Mouse (Mus musculus): Measurements from ENCODE around the gene Lzts2.

The Lzts2 gene

DNA sequence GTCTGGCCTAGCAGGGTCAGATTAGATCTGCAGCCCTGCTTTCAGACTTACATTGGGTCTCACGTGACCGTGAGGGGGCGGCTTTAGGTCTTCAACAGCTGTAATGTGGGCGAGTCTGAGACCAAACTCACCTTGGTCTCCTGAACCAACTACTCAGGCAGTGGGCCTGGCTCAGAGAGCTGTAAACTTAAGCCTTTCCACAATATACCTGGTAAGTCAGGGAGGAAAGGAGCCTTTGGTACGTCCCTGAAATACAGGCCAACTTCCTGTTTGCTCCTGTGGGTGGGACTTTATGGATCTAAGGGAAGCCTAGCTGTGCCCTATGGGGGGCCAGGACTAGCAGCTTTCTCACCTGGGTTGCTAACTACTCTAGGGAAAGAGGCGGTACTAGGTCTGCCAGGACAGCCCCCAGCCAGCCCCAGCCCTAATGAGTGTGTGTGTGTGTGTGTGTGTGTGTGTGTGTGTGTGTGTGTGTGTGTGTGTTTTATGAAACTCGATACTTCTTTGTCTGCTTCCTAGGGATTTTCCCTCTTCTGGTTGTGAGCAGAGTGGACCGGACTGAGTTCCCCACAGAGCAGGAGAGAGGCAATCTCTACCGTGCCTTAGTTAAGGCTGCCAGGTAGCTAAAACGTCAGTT lies at the start of gene Lzts2:
Gene Lzts2, plus strand, starts transcription at position 80 of the 637 bp plus-strand sequence.
- no peak for DNase-seq (ENCODE audit: low spot score)

DNA sequence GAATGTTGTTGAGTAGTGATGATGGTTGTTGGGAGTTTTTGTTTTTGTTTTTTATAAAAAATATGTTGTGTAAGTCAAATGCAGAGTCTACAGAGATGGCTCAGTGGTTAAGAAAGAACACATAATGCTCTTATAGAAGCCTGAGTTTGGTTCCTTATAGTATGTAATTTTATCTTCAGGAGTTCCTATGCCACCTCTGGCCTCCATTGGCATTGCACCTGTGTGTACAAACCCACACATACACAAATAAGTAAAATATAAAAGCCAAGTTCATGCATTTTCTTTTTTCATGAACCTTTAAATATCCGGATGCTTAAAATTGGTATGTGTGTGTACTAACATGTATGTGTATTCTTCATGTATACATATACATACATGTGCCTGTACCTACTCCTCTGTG lies 48.2 kb upstream of the Lzts2 start:
- DNase-seq (ENCODE audit: low spot score), result no peak

GRCm38 (mm10) chr19:44968329-44968728 lies 45.9 kb upstream of the Lzts2 start:
- DNase-seq (ENCODE audit: low spot score), result no peak

- no peak for DNase-seq (ENCODE audit: low spot score)
Observed at GRCm38 (mm10) chr19:44976636-44977035, 37.6 kb upstream of the Lzts2 start.

DNA sequence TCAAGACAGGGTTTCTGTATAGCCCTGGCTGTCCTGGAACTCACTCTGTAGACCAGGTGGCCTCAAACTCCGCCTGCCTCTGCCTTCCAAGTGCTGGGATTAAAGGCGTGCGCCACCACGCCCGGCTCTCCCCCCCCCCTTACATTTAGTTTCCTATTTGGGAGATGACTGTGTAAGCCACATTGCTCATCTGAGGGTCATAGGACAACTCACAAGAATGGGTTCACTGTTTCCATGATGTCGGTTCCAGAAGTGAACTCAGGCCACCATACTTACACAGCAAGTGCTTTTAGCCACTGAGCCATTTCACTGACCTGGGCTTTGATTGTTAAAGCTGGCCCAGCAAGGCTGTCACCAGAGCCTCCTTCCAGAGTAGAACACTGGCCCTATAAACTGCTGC lies 37.1 kb upstream of the Lzts2 start:
- DNase-seq (ENCODE audit: low spot score), result no peak

DNA sequence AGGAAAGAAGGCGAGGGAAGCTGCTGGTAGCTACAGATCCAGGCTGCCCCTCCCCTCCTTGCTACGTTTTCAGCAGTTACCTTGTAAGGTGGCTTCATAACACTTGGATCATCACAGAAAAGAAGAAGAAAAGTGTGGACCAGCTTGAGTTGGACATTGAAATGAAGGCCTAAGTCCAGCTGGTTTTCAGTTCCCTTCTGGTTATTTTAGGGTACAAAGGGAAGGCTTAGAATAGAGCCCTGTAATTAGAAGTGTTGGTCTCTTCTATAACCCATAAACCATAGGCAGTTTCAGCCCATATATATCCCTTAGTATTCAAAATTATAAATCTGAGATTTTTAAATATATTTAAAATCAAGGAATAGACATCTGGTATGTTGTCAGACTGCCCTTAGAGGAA lies 33.4 kb upstream of the Lzts2 start:
- no peak for DNase-seq (ENCODE audit: low spot score)

DNA sequence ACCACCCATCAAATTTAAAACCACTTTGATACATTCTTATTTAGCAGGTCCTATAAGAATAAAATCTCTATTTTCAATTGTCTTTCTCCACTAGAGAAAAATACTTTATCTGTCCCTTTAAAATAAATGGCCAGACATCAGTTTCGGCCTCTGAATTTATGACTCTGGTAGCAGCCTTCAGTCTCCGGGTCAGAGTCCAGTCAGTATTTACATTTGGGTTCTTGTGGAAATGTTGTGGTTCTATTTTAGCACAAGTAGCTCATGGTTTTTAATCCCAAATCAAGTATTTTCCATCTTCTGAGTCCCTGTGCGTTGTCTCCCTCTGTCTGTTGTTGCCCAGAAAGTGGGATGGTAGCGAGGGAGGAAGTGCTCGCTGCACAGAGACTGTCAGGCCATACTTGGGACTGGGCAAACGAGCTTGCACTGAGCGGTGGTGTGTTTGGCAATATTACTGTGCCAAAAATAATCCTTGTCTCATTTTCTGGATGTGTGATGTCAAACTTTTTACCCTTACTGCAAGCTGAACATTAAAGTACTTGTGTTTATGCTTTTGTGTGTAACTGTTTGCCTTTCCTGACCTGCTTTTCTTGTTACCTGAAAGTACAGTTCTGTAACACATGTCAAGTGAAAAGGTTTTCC lies 31.6 kb upstream of the Lzts2 start:
- DNase-seq (ENCODE audit: low spot score), result no peak

GRCm38 (mm10) chr19:44983366-44983765 lies 30.8 kb upstream of the Lzts2 start:
- no peak for DNase-seq (ENCODE audit: low spot score)

- DNase-seq (ENCODE audit: low spot score), result no peak
Observed at GRCm38 (mm10) chr19:44984420-44984819, 29.8 kb upstream of the Lzts2 start.

DNA sequence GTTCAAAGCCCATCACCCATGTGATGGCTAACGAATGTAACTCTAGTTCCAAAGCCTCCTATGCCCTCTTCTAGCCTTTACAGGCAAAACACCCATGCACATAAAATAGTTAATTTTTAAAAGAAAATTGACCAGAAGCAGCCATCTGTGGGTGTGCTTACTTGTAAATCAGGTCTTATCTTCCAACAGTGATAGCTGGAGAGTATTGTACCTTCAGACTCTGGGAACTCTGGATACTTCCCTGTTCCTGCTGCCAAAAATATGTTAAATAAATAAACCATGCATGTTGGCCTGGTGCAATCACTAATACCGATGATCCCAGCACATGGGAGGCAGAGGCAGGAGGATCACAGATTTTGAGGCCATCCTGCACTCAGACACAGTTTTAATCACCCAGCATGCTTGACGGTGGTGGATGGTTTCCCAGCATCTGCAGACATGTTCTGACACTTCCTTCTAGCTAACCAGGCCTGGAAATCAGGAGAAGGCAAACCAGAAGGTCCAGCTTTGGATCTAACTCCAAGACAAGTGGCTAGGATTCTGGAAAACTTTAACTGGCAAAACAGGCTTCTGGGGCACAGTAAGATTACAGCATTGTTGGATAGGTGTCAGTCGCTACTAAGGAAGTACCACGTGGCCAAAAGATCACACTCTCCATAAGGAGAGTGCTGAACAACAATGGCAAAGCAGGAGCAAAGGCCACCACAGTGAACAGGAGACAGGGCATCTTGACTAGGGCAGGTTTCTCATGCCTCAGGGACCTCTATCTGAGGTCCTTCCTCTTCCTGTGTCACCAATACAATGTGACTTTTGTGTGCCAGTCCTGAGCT lies 28.8 kb upstream of the Lzts2 start:
- no peak for DNase-seq (ENCODE audit: low spot score)

- DNase-seq (ENCODE audit: low spot score), result no peak
Observed at GRCm38 (mm10) chr19:44987004-44987403, 27.2 kb upstream of the Lzts2 start.

DNA sequence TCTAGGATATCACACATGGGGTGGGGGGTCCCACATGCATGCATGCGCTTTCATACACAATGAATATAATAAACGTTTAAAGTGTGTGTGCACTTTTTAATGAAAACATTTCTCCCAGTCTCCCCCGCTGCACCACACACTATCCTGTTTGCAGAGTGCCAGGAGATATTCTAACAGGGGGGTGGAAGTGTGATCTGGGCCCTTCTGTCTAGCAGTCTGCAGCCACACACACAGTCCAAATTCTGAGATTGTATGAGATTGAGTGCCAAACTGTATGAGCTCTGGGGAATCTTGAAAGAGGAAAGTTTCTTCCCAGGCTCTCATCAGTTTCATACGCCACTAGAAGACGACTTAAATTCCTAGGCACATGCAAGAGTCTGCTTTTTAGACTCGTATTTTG lies 26.4 kb upstream of the Lzts2 start:
- no peak for DNase-seq (ENCODE audit: low spot score)

- DNase-seq (ENCODE audit: low spot score), result no peak
Observed at GRCm38 (mm10) chr19:44988321-44988720, 25.9 kb upstream of the Lzts2 start.

DNA sequence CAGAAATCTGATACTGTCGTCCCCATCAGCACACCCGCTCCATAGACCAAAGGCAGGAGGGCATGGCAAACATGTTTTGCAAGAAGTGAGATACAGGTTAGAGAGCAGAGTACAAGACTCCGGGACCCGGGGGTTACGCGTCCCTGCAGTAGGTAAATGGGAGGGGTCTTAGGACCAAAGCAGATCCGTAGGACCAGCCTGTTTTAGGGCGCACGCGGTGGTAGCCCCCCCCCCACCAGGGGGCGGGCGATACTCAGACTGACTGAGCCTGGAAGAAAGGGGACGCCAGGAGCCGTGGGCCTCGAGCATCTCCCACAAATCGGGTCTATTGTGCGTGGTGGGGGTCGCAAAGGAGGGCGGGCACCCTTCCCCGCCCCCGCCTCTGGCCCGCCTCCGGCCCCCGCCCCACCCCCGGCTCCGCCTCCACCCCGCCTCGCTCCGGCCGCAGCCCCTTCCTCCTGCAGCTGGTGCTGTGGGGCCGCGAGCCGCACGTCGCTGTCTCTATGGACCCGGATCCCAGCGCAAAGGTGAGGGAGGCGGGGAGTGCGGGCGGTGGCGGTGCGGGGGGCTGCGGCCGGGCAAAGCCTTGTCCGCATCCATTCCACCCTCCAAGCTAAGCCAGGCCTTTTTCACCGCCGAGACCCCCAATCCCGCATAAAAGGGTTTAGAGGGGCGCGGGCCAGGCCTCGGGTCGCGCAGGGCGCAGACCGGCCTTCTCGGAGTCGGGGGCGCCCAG lies 25.2 kb upstream of the Lzts2 start, which contains the start of gene Sema4g:
Gene Sema4g, plus strand, starts transcription at position 271 of the 736 bp plus-strand sequence.
- DNase-seq (ENCODE audit: low spot score), result no peak

DNA sequence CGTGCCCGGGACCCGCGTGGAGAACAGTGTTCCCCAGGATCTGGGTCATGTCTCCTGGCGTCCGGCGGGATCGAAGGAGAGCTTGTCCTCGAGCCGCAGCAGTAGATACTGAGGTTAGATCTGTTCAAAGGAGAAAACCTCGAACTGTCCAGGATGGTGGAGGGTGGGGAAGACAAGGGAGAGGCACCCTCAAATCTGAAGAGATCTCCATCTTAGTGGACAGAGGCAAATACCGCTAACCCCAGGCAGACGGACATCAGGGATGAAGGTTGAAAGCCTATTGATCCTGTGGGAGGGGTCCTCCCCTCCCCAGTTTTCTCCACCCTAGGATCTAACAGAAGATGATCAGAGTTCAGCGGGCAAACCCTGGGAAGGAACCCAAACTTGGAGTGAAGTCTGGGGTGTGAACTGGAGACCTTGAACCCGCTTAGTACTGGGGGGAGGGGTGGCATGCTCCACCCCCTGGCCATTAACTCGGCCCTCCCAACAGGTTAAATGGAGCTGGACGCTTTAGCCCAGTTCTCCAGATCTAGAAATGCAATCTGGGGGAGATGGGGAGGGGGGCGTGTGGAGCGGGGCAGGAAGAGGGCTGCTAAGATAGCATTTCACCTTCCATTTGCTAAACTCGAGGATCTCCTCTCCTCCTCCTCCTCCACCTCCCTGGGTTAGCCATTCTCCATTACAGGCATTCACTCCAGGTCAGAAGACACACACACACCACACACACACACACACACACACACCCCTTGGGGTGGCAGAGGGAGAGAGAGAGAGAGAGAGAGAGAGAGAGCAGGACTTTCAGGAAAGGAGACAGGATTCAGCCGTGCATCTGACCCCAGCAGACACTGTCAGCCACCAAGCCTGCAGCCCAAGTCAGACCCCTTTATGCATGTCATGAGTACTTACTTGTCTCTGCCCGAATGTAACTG lies 24.4 kb upstream of the Lzts2 start:
- no peak for DNase-seq (ENCODE audit: low spot score)

- DNase-seq (ENCODE audit: low spot score), result no peak
Observed at GRCm38 (mm10) chr19:44991031-44991430, 23.2 kb upstream of the Lzts2 start.

- no peak for DNase-seq (ENCODE audit: low spot score)
Observed at GRCm38 (mm10) chr19:44992246-44992645, 22.0 kb upstream of the Lzts2 start.

DNA sequence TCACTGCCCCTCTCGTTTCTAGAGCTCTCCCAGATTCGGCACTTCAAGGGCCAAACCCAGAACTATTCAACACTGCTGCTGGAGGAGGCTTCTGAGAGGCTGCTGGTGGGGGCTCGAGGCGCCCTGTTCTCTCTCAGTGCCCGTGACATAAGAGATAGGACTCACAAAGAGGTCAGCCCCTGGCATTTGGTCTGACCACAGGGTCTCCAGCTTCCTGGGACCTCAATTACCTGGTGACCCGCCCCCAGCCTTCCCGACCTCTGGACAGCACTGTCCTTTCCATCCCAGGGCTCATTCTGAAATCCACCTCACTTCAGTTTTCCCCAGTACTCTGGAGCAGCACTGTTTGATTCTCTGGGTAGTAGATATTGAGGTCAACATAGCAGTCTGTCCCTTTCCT lies 21.5 kb upstream of the Lzts2 start:
- no peak for DNase-seq (ENCODE audit: low spot score)

DNA sequence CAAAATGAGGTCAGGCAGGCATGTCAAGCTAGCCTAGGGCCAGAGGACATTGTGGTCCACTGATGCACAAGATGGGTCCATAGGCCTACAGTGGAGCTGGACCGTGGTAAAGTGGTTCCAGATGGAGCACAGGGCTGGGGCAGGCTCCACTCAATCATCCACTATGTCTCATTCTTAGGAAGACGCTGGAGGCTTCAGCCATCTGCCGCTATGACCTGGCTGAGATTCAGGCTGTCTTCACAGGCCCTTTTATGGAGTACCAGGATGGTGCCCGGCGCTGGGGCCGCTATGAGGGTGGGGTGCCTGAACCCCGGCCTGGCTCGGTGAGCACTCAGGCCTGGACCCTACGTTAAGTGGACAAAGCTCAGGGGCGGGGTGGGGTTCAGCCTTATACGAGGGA lies 16.4 kb upstream of the Lzts2 start:
- no peak for DNase-seq (ENCODE audit: low spot score)

DNA sequence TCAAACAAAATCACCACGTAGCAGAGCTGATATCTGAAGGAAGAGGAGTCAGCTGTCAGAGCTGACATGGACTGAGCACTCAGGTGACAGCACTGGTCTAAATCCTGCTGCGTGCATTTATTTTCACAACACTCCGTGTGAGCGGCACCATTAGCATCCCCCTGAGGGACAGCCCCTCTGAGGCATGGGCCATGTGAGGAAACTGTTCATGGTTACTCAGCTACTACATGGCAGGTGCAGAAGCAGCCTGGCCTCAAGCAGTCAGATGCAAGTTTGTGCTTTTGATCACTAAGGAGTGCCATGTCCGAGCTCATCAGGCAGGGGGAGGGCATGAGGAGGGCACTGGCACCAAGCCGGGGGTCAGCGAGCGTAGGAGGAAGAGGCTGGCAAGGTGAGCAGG lies 14.6 kb upstream of the Lzts2 start:
- DNase-seq (ENCODE audit: low spot score), result no peak

DNA sequence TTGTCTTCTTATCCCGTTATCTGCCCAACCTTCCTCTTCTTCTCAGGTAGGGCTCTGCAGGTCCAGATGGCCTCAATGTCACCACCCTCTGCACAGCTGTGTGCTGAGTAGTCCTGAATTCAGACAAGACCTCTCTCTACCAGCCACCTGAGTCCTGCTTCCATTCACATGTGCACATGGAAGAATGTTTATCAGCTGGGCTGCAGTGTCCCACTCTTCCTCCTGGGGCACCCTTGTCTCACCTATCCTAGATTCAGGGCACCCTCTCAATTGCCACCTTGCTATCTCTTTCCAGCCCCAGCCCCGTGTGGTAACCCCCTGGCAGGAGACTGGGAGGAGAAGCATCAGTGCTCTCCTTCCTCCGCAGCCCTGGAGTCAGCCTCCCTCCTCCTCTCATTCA lies 11.9 kb upstream of the Lzts2 start:
- DNase-seq (ENCODE audit: low spot score), result no peak
